Mouse (Mus musculus) heart, postnatal 14 days (tissue): ENCODE data around the gene Adrb1. TPM values are rescaled to one million over a fixed set of nuclear protein-coding genes. Genes with fewer than 3 reads are reported as not detected.
"Not testable (repeated sequence)": the region's sequence is repeated elsewhere in the genome, so short reads cannot be mapped to it uniquely, and the experiment has no call there.

ENCODE experiments used
- DNase-seq, 2 experiments: peaks; one replicate each; pipeline ENCODE4 v3.0.0; 2021 to 2022
- intact Hi-C: fragments of 180-260 bp; cut with DNase I; formaldehyde crosslinking; loops from one replicate; pipeline ENCODE4 v1.15.1; 2025
- total RNA-seq, 2 experiments: library from RNA; stranded (reverse); gene quantifications; 2 replicates each; pipeline ENCODE4 v1.2.3; 2021

Adrb1 gene
- total RNA-seq, 2 experiments from 2014 or later, result 23.2 to 24.2 TPM

- intact Hi-C loops, result loop anchor here (2.0 to 5.0 kb wide), 3 partner anchors 56 to 355 kb away; no protein-coding TSS in a partner anchor
- peak; percentile 50 to 61 for DNase-seq
Observed at GRCm38 (mm10) chr19:56776719-56777382, 54.9 kb downstream of the Adrb1 start.

- intact Hi-C loops, result loop anchor here (5.0 kb wide), 1 partner anchor 356 kb away; no protein-coding TSS in a partner anchor
- not testable (repeated sequence) for DNase-seq
Observed at GRCm38 (mm10) chr19:56778532-56778931, 56.5 kb downstream of the Adrb1 start.

Other genes starting within 250 kb of the Adrb1 start
- 10 to 100 TPM; 12.3 to 13.7 TPM for gene Dclre1a, start 174.0 kb upstream of the Adrb1 start, total RNA-seq
- gene Nhlrc2, start 173.9 kb upstream of the Adrb1 start, total RNA-seq, result 10 to 100 TPM; 24.4 to 25.1 TPM
- gene Ccdc186, start 100.0 kb downstream of the Adrb1 start, total RNA-seq, result 10 to 100 TPM; 26.1 to 26.5 TPM
- under 1 TPM in 1 of 2 experiments, not detected in 1; 0.05 TPM for gene Tdrd1, start 104.0 kb downstream of the Adrb1 start, total RNA-seq
- not detected for gene Vwa2, start 152.1 kb downstream of the Adrb1 start, total RNA-seq